8 mouse cellular contexts compared by ENCODE assay signal in genomic region chr10:14089488-14089887, GRCm38 (mm10).
DNase-seq lines count a peak whose midpoint lies in the region; ATAC-seq and TF ChIP-seq lines count a peak whose summit lies in the region.

No protein-coding gene starts in this region.

- 0 out of 2 replicates have a peak, but pooled peaks have one; percentile 6 for ATAC-seq in forebrain, embryonic 14.5 days
- no peak for ATAC-seq in forebrain, embryonic 13.5 days
- ATAC-seq in lung, embryonic 14.5 days (ENCODE audit: insufficient read depth), result no peak
- ATAC-seq in hindbrain, embryonic 13.5 days (ENCODE audit: low FRiP score), result no peak

- H3K4me3 ChIP-seq in forebrain, embryonic 14.5 days (ENCODE audit: low read depth, low read length), result no peak overlapping the region
- H3K4me3 ChIP-seq in forebrain, embryonic 13.5 days, result no peak overlapping the region
- H3K4me3 ChIP-seq in lung, embryonic 14.5 days (ENCODE audit: low read depth, low read length), result no peak overlapping the region
- no peak overlapping the region for H3K4me3 ChIP-seq in hindbrain, embryonic 13.5 days

- DNase-seq in forebrain, embryonic 14.5 days (ENCODE audit: low spot score), result no peak
- DNase-seq in lung, embryonic 14.5 days, result peak; percentile 53
- no peak for DNase-seq in lung, postnatal 25 days (ENCODE audit: low spot score)
- DNase-seq in embryo, embryonic 9.5 days (ENCODE audit: extremely low spot score), result peak; percentile 15
- peak; percentile 30 for DNase-seq in naive thymus-derived CD4-positive, alpha-beta T cell, adult 2 months (ENCODE audit: low read depth)
- no peak for DNase-seq in right cerebral cortex, postnatal 10 days (ENCODE audit: low spot score in 2 of 2)

- 55% methylated on average over 9 of the region's 9 CpGs for WGBS in forebrain, embryonic 14.5 days
- 42% methylated on average over 9 of the region's 9 CpGs for WGBS in forebrain, embryonic 13.5 days
- 62% methylated on average over 9 of the region's 9 CpGs for WGBS in lung, embryonic 14.5 days
- WGBS in hindbrain, embryonic 13.5 days, result 52% methylated on average over 9 of the region's 9 CpGs

- H3K4me1 ChIP-seq in forebrain, embryonic 14.5 days (ENCODE audit: control insufficient read depth, insufficient read depth, low read length), result no peaks in the 10 kb centered on the region; the same call in 1 of the 2 replicates
- H3K4me1 ChIP-seq in forebrain, embryonic 13.5 days, result peaks cover 9% of the 10 kb centered on the region; the same call in 1 of the 2 replicates
- 0 out of 2 replicates have a peak, but pooled peaks cover 2% of the 10 kb centered on the region for H3K4me1 ChIP-seq in lung, embryonic 14.5 days (ENCODE audit: insufficient read depth)
- no peaks in the 10 kb centered on the region for H3K4me1 ChIP-seq in hindbrain, embryonic 13.5 days (replicated peaks)

- H3K9me3 ChIP-seq in forebrain, embryonic 14.5 days (replicated peaks; ENCODE audit: control insufficient read depth, low read length), result no peaks in the 10 kb centered on the region
- H3K9me3 ChIP-seq in forebrain, embryonic 13.5 days (replicated peaks), result peaks cover 5% of the 10 kb centered on the region; the same call in 1 of the 2 replicates
- H3K9me3 ChIP-seq in lung, embryonic 14.5 days (ENCODE audit: low read depth, low read length), result no peaks in the 10 kb centered on the region; the same call in 1 of the 2 replicates
- no peaks in the 10 kb centered on the region for H3K9me3 ChIP-seq in hindbrain, embryonic 13.5 days

- no peaks in the 10 kb centered on the region for H3K36me3 ChIP-seq in forebrain, embryonic 14.5 days (ENCODE audit: control insufficient read depth, insufficient read depth, low read length)
- H3K36me3 ChIP-seq in forebrain, embryonic 13.5 days (ENCODE audit: poor library complexity, severe bottlenecking), result no peaks in the 10 kb centered on the region
- no peaks in the 10 kb centered on the region for H3K36me3 ChIP-seq in lung, embryonic 14.5 days (ENCODE audit: insufficient read depth)
- no peaks in the 10 kb centered on the region for H3K36me3 ChIP-seq in hindbrain, embryonic 13.5 days

- peak; percentile 59 for TF ChIP-seq CTCF in lung, embryonic 14.5 days (IDR thresholded peaks at IDR 0.05; ENCODE audit: low read depth)

- no peak overlapping the region for H3K9ac ChIP-seq in forebrain, embryonic 14.5 days (ENCODE audit: low read length)
- H3K9ac ChIP-seq in forebrain, embryonic 13.5 days, result no peak overlapping the region
- no peak overlapping the region for H3K9ac ChIP-seq in lung, embryonic 14.5 days
- no peak overlapping the region for H3K9ac ChIP-seq in hindbrain, embryonic 13.5 days

- H3K27me3 ChIP-seq in forebrain, embryonic 14.5 days (replicated peaks; ENCODE audit: control insufficient read depth, insufficient read depth, low read length), result no peaks in the 10 kb centered on the region
- no peaks in the 10 kb centered on the region for H3K27me3 ChIP-seq in forebrain, embryonic 13.5 days
- H3K27me3 ChIP-seq in lung, embryonic 14.5 days (ENCODE audit: insufficient read depth, low read length), result no peaks in the 10 kb centered on the region
- H3K27me3 ChIP-seq in hindbrain, embryonic 13.5 days, result no peaks in the 10 kb centered on the region

- no peak overlapping the region for H3K27ac ChIP-seq in forebrain, embryonic 14.5 days (ENCODE audit: low read depth, low read length)
- no peak overlapping the region for H3K27ac ChIP-seq in forebrain, embryonic 13.5 days
- no peak overlapping the region for H3K27ac ChIP-seq in lung, embryonic 14.5 days (ENCODE audit: low read depth)
- H3K27ac ChIP-seq in hindbrain, embryonic 13.5 days, result no peak overlapping the region

- no peak overlapping the region for H3K4me2 ChIP-seq in forebrain, embryonic 14.5 days (ENCODE audit: low read length)
- H3K4me2 ChIP-seq in forebrain, embryonic 13.5 days, result no peak overlapping the region
- H3K4me2 ChIP-seq in lung, embryonic 14.5 days, result no peak overlapping the region
- no peak overlapping the region for H3K4me2 ChIP-seq in hindbrain, embryonic 13.5 days

Comparison
In these comparisons a context has a peak if more than half of its experiments do, and no peak if none do; other contexts are left out.
1. DNase-seq: peak in lung, embryonic 14.5 days (single experiment), embryo, embryonic 9.5 days (single experiment) and naive thymus-derived CD4-positive, alpha-beta T cell, adult 2 months (single experiment); none in forebrain, embryonic 14.5 days (single experiment), lung, postnatal 25 days (single experiment) and right cerebral cortex, postnatal 10 days (0 of 2).